Mouse (Mus musculus) liver, embryonic 15.5 days (tissue): Measurements from ENCODE around the gene Dram2. TPM values are rescaled to one million over a fixed set of nuclear protein-coding genes. Genes with fewer than 3 reads are reported as not detected.

Experiments used
- ATAC-seq: fragments of 200-750 bp; cut with Nextera tagmentation; 2 replicates; pipeline ENCODE4 v1.8.0; 2017; ENCODE audit warnings: moderate number of reproducible peaks, mild to moderate bottlenecking, moderate library complexity; ENCODE audit not compliant: insufficient read depth
- H3K27ac ChIP-seq: fragments of 300-500 bp; sonication (generic); replicated peaks from 2 replicates; pipeline ENCODE4 v1.5.1; 2015; ENCODE audit warnings: mild to moderate bottlenecking, inconsistent platforms
- H3K27me3 ChIP-seq: fragments of 300-500 bp; sonication (generic); 2 replicates; pipeline ENCODE4 v1.6.1; 2015; ENCODE audit warnings: mild to moderate bottlenecking, inconsistent platforms
- H3K36me3 ChIP-seq: fragments of 300-500 bp; sonication (generic); replicated peaks from 2 replicates; pipeline ENCODE4 v1.6.1; 2015; ENCODE audit warnings: moderate library complexity, mild to moderate bottlenecking, inconsistent platforms
- H3K4me1 ChIP-seq: fragments of 300-500 bp; sonication (generic); replicated peaks from 2 replicates; pipeline ENCODE4 v1.6.1; 2015; ENCODE audit warnings: inconsistent platforms
- H3K4me2 ChIP-seq: fragments of 300-500 bp; sonication (generic); 2 replicates; pipeline ENCODE4 v1.6.1; 2015; ENCODE audit warnings: moderate library complexity, mild to moderate bottlenecking, inconsistent platforms
- H3K4me3 ChIP-seq: fragments of 300-500 bp; sonication (generic); replicated peaks from 2 replicates; pipeline ENCODE4 v1.5.1; 2015; ENCODE audit warnings: mild to moderate bottlenecking, inconsistent platforms
- H3K9ac ChIP-seq: fragments of 300-500 bp; sonication (generic); 2 replicates; pipeline ENCODE4 v1.6.1; 2015; ENCODE audit warnings: moderate library complexity, mild to moderate bottlenecking, inconsistent platforms
- H3K9me3 ChIP-seq: fragments of 300-500 bp; sonication (generic); replicated peaks from 2 replicates; pipeline ENCODE4 v1.6.1; 2016; ENCODE audit warnings: inconsistent platforms
- WGBS: fragments of 180-500 bp; shearing (Covaris S2); methylation state at CpG from one replicate; pipeline ENCODE4 v1.1.7; 2015; ENCODE audit warnings: mixed read lengths; ENCODE audit not compliant: insufficient replicate concordance; 5-methylcytosine and 5-hydroxymethylcytosine counted together
- polyA plus RNA-seq: library from polyadenylated mRNA; unstranded; fragments of >200 nt; fragmentation: Nextera tagmentation; extraction: Ambion mirVana; gene quantifications from 2 replicates; pipeline ENCODE4 v1.2.1, GENCODE M21; 2015

Dram2 gene
- 32.1 TPM in 2 replicates for polyA plus RNA-seq

GRCm38 (mm10) chr3:106547171-106547923, at the start of gene Dram2, which contains the start of gene Cept1:
Gene Dram2 (plus strand): TSS chr3:106547798.
Gene Cept1 (minus strand): TSS chr3:106547802.
- peaks cover 24% of the 10 kb centered on the region for H3K4me1 ChIP-seq
- peak within 1 kb of the TSS; percentile 92 for H3K27ac ChIP-seq
- peaks cover 5% of the 10 kb centered on the region; the same call in 1 of the 2 replicates for H3K36me3 ChIP-seq
- peak within 1 kb of the TSS; percentile 82 for H3K4me2 ChIP-seq
- peak; percentile 96 for ATAC-seq
- H3K9ac ChIP-seq = peak within 1 kb of the TSS; percentile 91
- under 1% methylated on average over 63 of the region's 63 CpGs for WGBS
- no peaks in the 10 kb centered on the region for H3K9me3 ChIP-seq
- no peaks in the 10 kb centered on the region for H3K27me3 ChIP-seq
- H3K4me3 ChIP-seq = peak within 1 kb of the TSS; percentile 88

DNA sequence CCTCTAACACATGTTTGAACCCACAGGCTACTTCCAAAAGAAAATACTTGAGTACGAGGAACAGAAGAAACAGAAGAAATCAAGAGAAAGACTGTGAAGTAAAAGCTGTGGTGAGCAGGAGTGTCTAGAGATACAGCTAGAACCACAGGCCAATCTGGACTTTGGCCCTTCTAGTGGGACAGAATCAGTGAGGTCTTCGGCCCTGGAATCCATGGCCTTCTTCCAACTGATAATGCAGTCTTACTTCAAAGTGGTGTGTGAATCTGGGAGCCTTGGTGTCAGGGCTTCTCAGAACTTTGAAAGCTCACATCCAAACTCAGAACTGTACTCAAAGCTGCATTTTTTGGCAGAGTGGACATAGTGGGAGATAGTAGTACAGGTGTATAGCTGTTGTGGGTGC, 47.1 kb upstream of the Dram2 start:
- no peak overlapping the region for H3K9ac ChIP-seq
- peaks cover 44% of the 10 kb centered on the region for H3K36me3 ChIP-seq
- WGBS = 54% methylated on average over 2 of the region's 2 CpGs
- no peak overlapping the region for H3K4me2 ChIP-seq
- H3K9me3 ChIP-seq = no peaks in the 10 kb centered on the region
- H3K4me1 ChIP-seq = peaks cover 24% of the 10 kb centered on the region
- H3K4me3 ChIP-seq = no peak overlapping the region
- H3K27ac ChIP-seq = no peak overlapping the region
- ATAC-seq = no peak
- no peaks in the 10 kb centered on the region for H3K27me3 ChIP-seq

DNA sequence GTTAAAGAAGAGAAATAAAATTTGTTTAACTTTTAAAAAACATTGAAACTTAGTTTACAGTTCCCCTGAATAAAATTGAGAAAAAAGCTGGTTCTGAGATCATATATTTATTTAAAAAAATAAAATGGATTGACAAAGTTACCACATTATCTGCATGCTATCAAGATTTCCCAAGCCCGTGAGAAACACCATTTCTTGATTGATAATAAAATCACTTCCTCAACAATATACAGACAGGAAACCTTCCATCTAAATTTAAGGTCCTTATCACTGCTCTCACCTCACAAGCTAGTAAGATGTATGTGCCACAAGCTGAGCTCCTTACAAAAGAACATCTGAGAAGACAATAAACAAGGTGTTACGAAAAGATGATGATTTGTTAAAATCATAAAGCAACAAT, 44.7 kb upstream of the Dram2 start:
- Histone ChIP-seq H3K27ac (no peak overlapping the region), H3K27me3 (no peaks in the 10 kb centered on the region)
- 50% methylated on average over 2 of the region's 2 CpGs for WGBS

GRCm38 (mm10) chr3:106510669-106511068, 36.9 kb upstream of the Dram2 start:
- Histone ChIP-seq H3K9ac (no peak overlapping the region), H3K36me3 (peaks cover 3% of the 10 kb centered on the region; the same call in 1 of the 2 replicates), H3K4me1 (no peaks in the 10 kb centered on the region), H3K27ac (no peak overlapping the region), H3K4me3 (no peak overlapping the region), H3K27me3 (no peaks in the 10 kb centered on the region), H3K9me3 (no peaks in the 10 kb centered on the region), H3K4me2 (no peak overlapping the region)
- 57% methylated on average over 1 of the region's 1 CpGs for WGBS
- ATAC-seq = no peak

More for the DNA sequence above, 44.7 kb upstream of the Dram2 start:
- no peak overlapping the region for H3K4me2 ChIP-seq
- ATAC-seq = no peak
- no peak overlapping the region for H3K9ac ChIP-seq
- no peaks in the 10 kb centered on the region for H3K9me3 ChIP-seq
- peaks cover 44% of the 10 kb centered on the region for H3K36me3 ChIP-seq
- H3K4me1 ChIP-seq = peaks cover under 1% of the 10 kb centered on the region
- no peak overlapping the region for H3K4me3 ChIP-seq

GRCm38 (mm10) chr3:106515016-106515415, 32.6 kb upstream of the Dram2 start:
- Histone ChIP-seq H3K4me3 (no peak overlapping the region), H3K4me1 (no peaks in the 10 kb centered on the region), H3K27me3 (no peaks in the 10 kb centered on the region), H3K36me3 (peaks cover 3% of the 10 kb centered on the region; the same call in 1 of the 2 replicates), H3K27ac (no peak overlapping the region), H3K9ac (no peak overlapping the region), H3K9me3 (no peaks in the 10 kb centered on the region), H3K4me2 (no peak overlapping the region)
- ATAC-seq = peak; percentile 67
- WGBS = 70% methylated on average over 6 of the region's 6 CpGs

DNA sequence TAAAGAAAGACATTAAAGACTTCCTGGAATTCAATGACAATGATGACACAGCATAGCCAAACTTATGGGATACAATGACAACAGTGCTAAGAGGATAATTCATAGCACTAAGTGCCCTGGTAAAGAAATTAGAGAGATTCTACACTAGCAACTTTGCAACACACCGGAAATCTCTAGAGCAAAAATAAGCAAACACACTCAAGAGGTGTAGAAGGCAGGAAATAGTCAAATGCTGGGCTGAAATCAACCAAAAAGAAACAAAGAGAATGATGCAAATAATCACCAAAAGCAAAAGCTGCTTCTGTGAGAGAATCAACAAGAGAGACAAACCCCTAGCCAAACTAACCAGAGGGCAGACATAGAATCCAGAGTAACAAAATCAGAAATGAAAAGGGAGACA, 24.9 kb upstream of the Dram2 start:
- no peaks in the 10 kb centered on the region for H3K9me3 ChIP-seq
- no peak overlapping the region for H3K4me2 ChIP-seq
- no peaks in the 10 kb centered on the region for H3K27me3 ChIP-seq
- H3K27ac ChIP-seq = no peak overlapping the region
- no peak for ATAC-seq
- H3K4me3 ChIP-seq = no peak overlapping the region
- H3K9ac ChIP-seq = no peak overlapping the region
- WGBS = 81% methylated on average over 1 of the region's 1 CpGs
- H3K4me1 ChIP-seq = no peaks in the 10 kb centered on the region
- H3K36me3 ChIP-seq = no peaks in the 10 kb centered on the region

- H3K4me3 ChIP-seq = no peak overlapping the region
- no peak overlapping the region for H3K9ac ChIP-seq
- H3K27ac ChIP-seq = no peak overlapping the region
- no peak overlapping the region for H3K4me2 ChIP-seq
- WGBS = 86% methylated on average over 2 of the region's 2 CpGs
- H3K9me3 ChIP-seq = no peaks in the 10 kb centered on the region
- no peaks in the 10 kb centered on the region for H3K4me1 ChIP-seq
- H3K36me3 ChIP-seq = no peaks in the 10 kb centered on the region
- no peaks in the 10 kb centered on the region for H3K27me3 ChIP-seq
- ATAC-seq = no peak
Measured at GRCm38 (mm10) chr3:106526411-106526810, 21.2 kb upstream of the Dram2 start.

GRCm38 (mm10) chr3:106528032-106528431, 19.6 kb upstream of the Dram2 start:
- Histone ChIP-seq H3K4me1 (no peaks in the 10 kb centered on the region), H3K9me3 (no peaks in the 10 kb centered on the region), H3K4me2 (no peak overlapping the region), H3K36me3 (0 out of 2 replicates have a peak, but pooled peaks cover 3% of the 10 kb centered on the region), H3K27me3 (no peaks in the 10 kb centered on the region), H3K27ac (no peak overlapping the region), H3K4me3 (no peak overlapping the region), H3K9ac (no peak overlapping the region)
- WGBS = 70% methylated on average over 2 of the region's 2 CpGs
- ATAC-seq = no peak

DNA sequence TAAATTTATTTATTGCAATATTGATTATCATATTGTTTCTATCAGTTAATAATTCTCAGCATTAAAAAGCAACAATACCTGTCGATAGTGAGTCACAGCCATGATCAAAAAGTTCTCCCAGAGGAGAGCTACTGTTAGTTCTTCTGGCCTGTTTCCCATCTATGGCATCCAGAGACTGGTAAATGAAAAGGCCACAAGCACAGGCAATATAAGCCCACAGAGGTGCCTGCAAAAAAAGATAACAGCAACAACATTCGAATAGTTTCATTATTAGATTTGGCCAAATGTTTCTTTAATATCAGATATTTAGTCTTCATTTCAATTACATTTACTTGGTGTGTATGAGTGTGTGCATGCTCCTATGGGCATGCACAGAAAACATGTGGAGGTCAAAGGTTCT, 14.3 kb upstream of the Dram2 start:
- Histone ChIP-seq H3K27me3 (no peaks in the 10 kb centered on the region), H3K27ac (no peak overlapping the region), H3K4me3 (no peak overlapping the region), H3K9ac (no peak overlapping the region), H3K4me2 (no peak overlapping the region), H3K36me3 (peaks cover 14% of the 10 kb centered on the region), H3K4me1 (no peaks in the 10 kb centered on the region), H3K9me3 (no peaks in the 10 kb centered on the region)
- 45% methylated on average over 2 of the region's 2 CpGs for WGBS
- no peak for ATAC-seq

DNA sequence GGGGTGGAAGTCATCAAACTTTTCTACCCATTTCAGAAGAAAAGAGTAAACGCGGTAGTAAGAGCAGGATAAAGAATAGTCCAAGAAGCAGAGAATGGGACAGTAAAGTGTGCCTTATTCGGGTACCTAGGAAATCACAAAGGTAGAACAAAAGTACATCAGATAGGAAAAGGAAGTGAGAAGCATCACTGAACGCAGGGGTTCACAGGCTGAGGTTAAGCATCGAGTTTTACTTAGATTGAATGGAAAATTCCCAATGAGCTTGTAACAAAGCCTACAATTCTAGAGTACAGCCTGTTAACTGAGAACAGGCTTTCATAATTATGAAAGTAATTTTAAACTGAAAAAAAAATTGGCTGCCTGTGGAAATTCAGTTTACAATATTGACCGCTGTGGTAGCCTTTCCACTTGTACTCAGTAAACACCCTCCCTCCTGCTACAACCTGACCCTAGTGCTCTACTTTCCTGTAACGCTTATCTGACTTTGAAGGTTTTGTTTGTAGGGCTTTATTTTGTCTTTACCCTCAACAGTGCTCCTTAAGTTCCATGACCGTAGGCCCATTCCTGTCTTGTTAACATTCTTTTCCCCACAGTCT, 2.8 kb upstream of the Dram2 start:
- Histone ChIP-seq H3K27ac (no peak overlapping the region), H3K4me3 (no peak overlapping the region), H3K4me1 (peaks cover 24% of the 10 kb centered on the region), H3K27me3 (no peaks in the 10 kb centered on the region), H3K4me2 (peak overlapping the region; percentile 82; the same call in 1 of the 2 replicates), H3K9me3 (no peaks in the 10 kb centered on the region), H3K9ac (no peak overlapping the region), H3K36me3 (no peaks in the 10 kb centered on the region)
- WGBS = 72% methylated on average over 8 of the region's 8 CpGs
- ATAC-seq = no peak

GRCm38 (mm10) chr3:106547924-106548539, 434 bp downstream of the Dram2 start:
- peak overlapping the region; percentile 91 for H3K9ac ChIP-seq
- peaks cover 5% of the 10 kb centered on the region; the same call in 1 of the 2 replicates for H3K36me3 ChIP-seq
- peak overlapping the region; percentile 82 for H3K4me2 ChIP-seq
- peak overlapping the region; percentile 92 for H3K27ac ChIP-seq
- peaks cover 24% of the 10 kb centered on the region for H3K4me1 ChIP-seq
- H3K4me3 ChIP-seq = peak overlapping the region; percentile 88
- no peaks in the 10 kb centered on the region for H3K9me3 ChIP-seq
- H3K27me3 ChIP-seq = no peaks in the 10 kb centered on the region
- WGBS = under 1% methylated on average over 27 of the region's 27 CpGs
- ATAC-seq = peak; percentile 24
